Comparison of ENCODE assay signal across 8 mouse cellular contexts in the genomic region with DNA sequence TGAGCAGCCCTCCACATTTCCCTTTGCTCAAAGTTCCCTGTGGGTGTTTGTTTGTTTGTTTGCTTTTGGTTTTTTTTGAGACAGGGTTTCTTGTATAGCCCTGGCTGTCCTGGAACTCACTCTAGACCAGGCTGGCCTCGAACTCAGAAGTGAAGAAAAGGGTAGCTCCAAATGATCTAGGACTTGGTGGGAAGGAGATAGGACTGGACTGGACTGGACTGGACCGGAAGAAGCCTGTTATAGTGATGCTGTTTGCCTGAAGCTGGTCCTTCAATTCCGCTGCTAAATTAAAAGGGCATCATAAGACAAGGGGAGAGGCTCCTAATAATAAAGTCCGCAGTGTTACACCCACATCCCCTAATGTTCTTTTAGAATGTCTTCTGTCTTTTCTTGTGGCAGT. TPM values are rescaled to one million over a fixed set of nuclear protein-coding genes. Genes with fewer than 3 reads are reported as not detected.
DNase-seq lines count a peak whose midpoint lies in the region; ATAC-seq and TF ChIP-seq lines count a peak whose summit lies in the region.

No protein-coding gene starts in this region.

- ATAC-seq in heart, embryonic 11.5 days (replicated peaks; ENCODE audit: insufficient number of reproducible peaks, low FRiP score, low TSS enrichment): no peak
- peak; percentile 19; the same call in 1 of the 2 replicates for ATAC-seq in liver, embryonic 13.5 days (ENCODE audit: low read depth)
- ATAC-seq in CD4-positive, CD25-positive, alpha-beta regulatory T cell, adult 4 months: no peak

- H3K4me3 ChIP-seq in heart, embryonic 11.5 days (ENCODE audit: low read depth, low read length): peak overlapping the region; percentile 60
- peak overlapping the region; percentile 37 for H3K4me3 ChIP-seq in embryonic fibroblast, embryonic 13.5 days (ENCODE audit: insufficient read depth, low read length)
- peak overlapping the region; percentile 69 for H3K4me3 ChIP-seq in liver, embryonic 13.5 days (replicated peaks)

- no peak for TF ChIP-seq CTCF in embryonic fibroblast, embryonic 13.5 days (IDR thresholded peaks at IDR 0.05; ENCODE audit: borderline replicate concordance, insufficient read depth, low read length)

- no peaks in the 10 kb centered on the region; the same call in 1 of the 2 replicates for H3K36me3 ChIP-seq in heart, embryonic 11.5 days (ENCODE audit: control insufficient read depth, insufficient read depth, low read length)
- peaks cover 8% of the 10 kb centered on the region for H3K36me3 ChIP-seq in liver, embryonic 13.5 days

- no peaks in the 10 kb centered on the region for H3K9me3 ChIP-seq in heart, embryonic 11.5 days (replicated peaks; ENCODE audit: control insufficient read depth, low read length)
- H3K9me3 ChIP-seq in liver, embryonic 13.5 days (replicated peaks): no peaks in the 10 kb centered on the region

- DNase-seq in heart, postnatal 4 days: no peak
- DNase-seq in 416B (ENCODE audit: low read depth): peak; percentile 51
- DNase-seq in liver, embryonic 13.5 days: no peak
- no peak for DNase-seq in cerebellum, postnatal 36 days
- DNase-seq in left cerebral cortex, postnatal 14 days (ENCODE audit: low spot score in 2 of 2): no peak

- no peak for TF ChIP-seq POLR2A in embryonic fibroblast, embryonic 13.5 days (IDR thresholded peaks at IDR 0.05; ENCODE audit: low read depth, low read length)

- H3K4me1 ChIP-seq in heart, embryonic 11.5 days (ENCODE audit: control insufficient read depth, insufficient read depth, low read length): peaks cover 7% of the 10 kb centered on the region
- H3K4me1 ChIP-seq in embryonic fibroblast, embryonic 13.5 days (ENCODE audit: control insufficient read depth, insufficient read depth, low read length): peaks cover 2% of the 10 kb centered on the region; the same call in 1 of the 2 replicates
- peaks cover 19% of the 10 kb centered on the region for H3K4me1 ChIP-seq in liver, embryonic 13.5 days (replicated peaks)

- H3K27me3 ChIP-seq in heart, embryonic 11.5 days (ENCODE audit: control insufficient read depth, insufficient read depth, low read length): no peaks in the 10 kb centered on the region
- no peaks in the 10 kb centered on the region for H3K27me3 ChIP-seq in liver, embryonic 13.5 days

- H3K27ac ChIP-seq in heart, embryonic 11.5 days (ENCODE audit: low read depth, low read length): peak overlapping the region; percentile 94
- H3K27ac ChIP-seq in embryonic fibroblast, embryonic 13.5 days (ENCODE audit: insufficient read depth, low read length): no peak overlapping the region; the same call in 1 of the 2 replicates
- H3K27ac ChIP-seq in liver, embryonic 13.5 days: no peak overlapping the region

- intact Hi-C loops in left cerebral cortex, postnatal 14 days (cut with DNase I): no loop called here

- 72% methylated on average over 4 of the region's 4 CpGs for WGBS in heart, embryonic 11.5 days (ENCODE audit: insufficient replicate concordance)
- WGBS in liver, embryonic 13.5 days (ENCODE audit: insufficient replicate concordance): 66% methylated on average over 4 of the region's 4 CpGs

- peak overlapping the region; percentile 67 for H3K4me2 ChIP-seq in heart, embryonic 11.5 days
- peak overlapping the region; percentile 84 for H3K4me2 ChIP-seq in liver, embryonic 13.5 days

- H3K9ac ChIP-seq in heart, embryonic 11.5 days (ENCODE audit: low read depth, low read length): peak overlapping the region; percentile 86
- peak overlapping the region; percentile 77 for H3K9ac ChIP-seq in liver, embryonic 13.5 days

RNA-seq across cellular contexts. Expression of a gene that starts 0.8 kb away (rescaled TPM):
- polyA plus RNA-seq in heart, embryonic 11.5 days (2014; fragmentation: Nextera tagmentation; extraction: Ambion mirVana): 33.0 and 35.5 TPM in 2 replicates
- total RNA-seq in heart, postnatal 4 days (2021): 100 to 1,000 TPM; 204 to 209 TPM
- 19.7 and 28.9 TPM in 2 replicates for polyA plus RNA-seq in embryonic fibroblast, embryonic 13.5 days (2011; ENCODE audit: insufficient read length, low read depth, missing spikeins)
- polyA plus RNA-seq in liver, embryonic 13.5 days (2015; fragmentation: Nextera tagmentation; extraction: Ambion mirVana): 14.7 and 16.1 TPM in 2 replicates
- 10 to 100 TPM; 28.3 to 39.0 TPM for polyA plus RNA-seq in CD4-positive, CD25-positive, alpha-beta regulatory T cell, adult 4 months (2017; shearing (Covaris generic))
- total RNA-seq in left cerebral cortex, postnatal 14 days (2021): 10 to 100 TPM in 1 of 2 experiments, 1 to 10 TPM in 1; 8.9 to 10.5 TPM

RNA-seq across cellular contexts. Expression of a gene that starts 3.8 kb away (rescaled TPM):
- polyA plus RNA-seq in heart, embryonic 11.5 days (2014; fragmentation: Nextera tagmentation; extraction: Ambion mirVana): not detected in 2 replicates
- total RNA-seq in heart, postnatal 4 days (2021): under 1 TPM in 1 of 2 experiments, not detected in 1; 0.09 TPM
- not detected in 2 replicates for polyA plus RNA-seq in embryonic fibroblast, embryonic 13.5 days (2011; ENCODE audit: insufficient read length, low read depth, missing spikeins)
- not detected in 2 replicates for polyA plus RNA-seq in liver, embryonic 13.5 days (2015; fragmentation: Nextera tagmentation; extraction: Ambion mirVana)
- polyA plus RNA-seq in CD4-positive, CD25-positive, alpha-beta regulatory T cell, adult 4 months (2017; shearing (Covaris generic)): not detected
- under 1 TPM; 0.11 to 0.15 TPM for total RNA-seq in left cerebral cortex, postnatal 14 days (2021)

RNA-seq across cellular contexts. Expression of a gene that starts 20.8 kb away (rescaled TPM):
- 19.3 and 20.7 TPM in 2 replicates for polyA plus RNA-seq in heart, embryonic 11.5 days (2014; fragmentation: Nextera tagmentation; extraction: Ambion mirVana)
- total RNA-seq in heart, postnatal 4 days (2021): 100 to 1,000 TPM; 161 to 177 TPM
- 7.0 and 12.4 TPM in 2 replicates for polyA plus RNA-seq in embryonic fibroblast, embryonic 13.5 days (2011; ENCODE audit: insufficient read length, low read depth, missing spikeins)
- 28.2 and 34.7 TPM in 2 replicates for polyA plus RNA-seq in liver, embryonic 13.5 days (2015; fragmentation: Nextera tagmentation; extraction: Ambion mirVana)
- not detected for polyA plus RNA-seq in CD4-positive, CD25-positive, alpha-beta regulatory T cell, adult 4 months (2017; shearing (Covaris generic))
- total RNA-seq in left cerebral cortex, postnatal 14 days (2021): 10 to 100 TPM; 10.4 to 17.0 TPM

RNA-seq across cellular contexts. Expression of a gene that starts 38.1 kb away (rescaled TPM):
- polyA plus RNA-seq in heart, embryonic 11.5 days (2014; fragmentation: Nextera tagmentation; extraction: Ambion mirVana): 9.6 and 10.4 TPM in 2 replicates
- total RNA-seq in heart, postnatal 4 days (2021): 10 to 100 TPM; 10.6 to 10.8 TPM
- polyA plus RNA-seq in embryonic fibroblast, embryonic 13.5 days (2011; ENCODE audit: insufficient read length, low read depth, missing spikeins): 6.5 and 6.7 TPM in 2 replicates
- 9.3 and 9.8 TPM in 2 replicates for polyA plus RNA-seq in liver, embryonic 13.5 days (2015; fragmentation: Nextera tagmentation; extraction: Ambion mirVana)
- 1 to 10 TPM in 1 of 2 experiments, under 1 TPM in 1; 0.94 to 1.7 TPM for polyA plus RNA-seq in CD4-positive, CD25-positive, alpha-beta regulatory T cell, adult 4 months (2017; shearing (Covaris generic))
- 10 to 100 TPM; 15.5 to 17.8 TPM for total RNA-seq in left cerebral cortex, postnatal 14 days (2021)

RNA-seq across cellular contexts. Expression of a gene that starts 49.7 kb away (rescaled TPM):
- polyA plus RNA-seq in heart, embryonic 11.5 days (2014; fragmentation: Nextera tagmentation; extraction: Ambion mirVana): 0.37 and 0.43 TPM in 2 replicates
- 1 to 10 TPM; 1.3 to 1.5 TPM for total RNA-seq in heart, postnatal 4 days (2021)
- polyA plus RNA-seq in embryonic fibroblast, embryonic 13.5 days (2011; ENCODE audit: insufficient read length, low read depth, missing spikeins): 0.23 and 0.37 TPM in 2 replicates
- 6.7 and 7.9 TPM in 2 replicates for polyA plus RNA-seq in liver, embryonic 13.5 days (2015; fragmentation: Nextera tagmentation; extraction: Ambion mirVana)
- polyA plus RNA-seq in CD4-positive, CD25-positive, alpha-beta regulatory T cell, adult 4 months (2017; shearing (Covaris generic)): under 1 TPM in 1 of 2 experiments, not detected in 1; 0.11 TPM
- total RNA-seq in left cerebral cortex, postnatal 14 days (2021): 1 to 10 TPM; 2.5 to 2.9 TPM
